Mouse (Mus musculus): Measurements from ENCODE around the gene Myh7. TPM values are rescaled to one million over a fixed set of nuclear protein-coding genes. Genes with fewer than 3 reads are reported as not detected.
"Not testable (repeated sequence)": the region's sequence is repeated elsewhere in the genome, so short reads cannot be mapped to it uniquely, and the experiment has no call there.

Myh7 gene
- 21.5 and 33.1 TPM in 2 replicates for polyA plus RNA-seq (2015; fragmentation: Nextera tagmentation; extraction: Ambion mirVana)

DNA sequence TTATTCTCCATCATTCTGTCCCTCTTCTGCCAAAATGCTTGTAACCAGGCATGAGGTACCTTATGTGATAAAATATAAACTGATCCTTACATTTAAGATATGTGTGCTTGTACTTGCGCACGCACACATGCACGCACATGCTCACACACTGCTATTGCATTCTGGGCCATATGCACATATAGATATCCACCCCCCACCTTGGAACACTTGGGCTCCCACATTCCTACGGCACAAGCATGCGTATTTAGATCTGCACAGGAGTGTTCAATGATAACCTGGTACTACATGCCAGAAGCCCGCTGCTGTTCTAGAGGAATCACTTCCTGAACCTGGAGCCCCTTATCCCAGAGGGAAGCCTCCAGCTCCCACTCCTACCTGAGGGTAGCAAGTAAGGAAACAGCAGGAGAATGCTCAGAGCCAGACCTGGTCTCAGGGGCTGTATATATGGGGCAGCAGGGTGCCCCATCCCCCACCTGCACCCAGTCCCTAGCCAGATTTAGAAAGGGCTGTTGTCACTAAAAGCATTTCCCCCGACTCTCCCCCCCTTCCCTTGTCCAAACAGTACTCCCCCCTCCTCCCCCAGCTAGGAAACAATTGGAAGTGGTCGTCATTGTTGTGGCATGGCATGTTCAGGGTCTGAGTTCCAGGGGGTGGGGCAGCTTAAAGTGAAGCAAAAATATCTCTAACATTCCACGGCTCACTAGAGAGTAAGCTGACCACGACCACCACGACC, at the start of gene Myh7:
TSS of gene Myh7 (minus strand) at position 491 of the 733 bp plus-strand sequence.
- H3K27ac ChIP-seq (replicated peaks), result 0 out of 2 replicates have a peak within 1 kb of the TSS, but pooled peaks have one; percentile 41
- WGBS, result 49% methylated on average over 11 of the region's 11 CpGs
- H3K4me1 ChIP-seq, result peaks cover 17% of the 10 kb centered on the region
- no peak within 1 kb of the TSS for H3K4me2 ChIP-seq (replicated peaks)
- no peak within 1 kb of the TSS for H3K9ac ChIP-seq
- H3K36me3 ChIP-seq, result no peaks in the 10 kb centered on the region
- no peak for ATAC-seq (ENCODE audit: insufficient number of reproducible peaks, low FRiP score, low TSS enrichment, low read depth)
- no peaks in the 10 kb centered on the region for H3K9me3 ChIP-seq (replicated peaks)
- no peak within 1 kb of the TSS for H3K4me3 ChIP-seq (replicated peaks)
- H3K27me3 ChIP-seq, result no peaks in the 10 kb centered on the region

DNA sequence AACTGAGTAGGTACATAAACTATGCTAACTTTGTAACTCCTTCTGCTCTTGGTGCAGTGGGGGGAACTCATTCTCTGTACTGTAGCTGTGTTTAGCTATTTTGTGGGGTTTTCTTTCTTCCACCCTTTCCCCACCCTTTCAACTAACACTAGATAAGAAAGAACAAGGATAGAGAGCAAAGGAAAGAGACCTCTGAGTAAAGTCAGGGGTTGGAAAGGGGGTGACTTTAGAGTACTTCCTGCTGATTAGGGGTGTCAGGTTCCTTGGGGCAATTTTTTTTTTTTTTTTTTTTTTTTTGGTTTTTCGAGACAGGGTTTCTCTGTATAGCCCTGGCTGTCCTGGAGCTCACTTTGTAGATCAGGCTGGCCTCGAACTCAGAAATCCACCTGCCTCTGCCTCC, 49.3 kb upstream of the Myh7 start:
- H3K4me2 ChIP-seq (replicated peaks); ATAC-seq (ENCODE audit: insufficient number of reproducible peaks, low FRiP score, low TSS enrichment, low read depth); H3K4me1 ChIP-seq; H3K36me3 ChIP-seq; H3K9me3 ChIP-seq (replicated peaks); H3K27ac ChIP-seq (replicated peaks); H3K9ac ChIP-seq; H3K4me3 ChIP-seq (replicated peaks); H3K27me3 ChIP-seq: not testable (repeated sequence)
- whole genome bisulfite sequencing, result 100% methylated on average over 1 of the region's 2 CpGs

DNA sequence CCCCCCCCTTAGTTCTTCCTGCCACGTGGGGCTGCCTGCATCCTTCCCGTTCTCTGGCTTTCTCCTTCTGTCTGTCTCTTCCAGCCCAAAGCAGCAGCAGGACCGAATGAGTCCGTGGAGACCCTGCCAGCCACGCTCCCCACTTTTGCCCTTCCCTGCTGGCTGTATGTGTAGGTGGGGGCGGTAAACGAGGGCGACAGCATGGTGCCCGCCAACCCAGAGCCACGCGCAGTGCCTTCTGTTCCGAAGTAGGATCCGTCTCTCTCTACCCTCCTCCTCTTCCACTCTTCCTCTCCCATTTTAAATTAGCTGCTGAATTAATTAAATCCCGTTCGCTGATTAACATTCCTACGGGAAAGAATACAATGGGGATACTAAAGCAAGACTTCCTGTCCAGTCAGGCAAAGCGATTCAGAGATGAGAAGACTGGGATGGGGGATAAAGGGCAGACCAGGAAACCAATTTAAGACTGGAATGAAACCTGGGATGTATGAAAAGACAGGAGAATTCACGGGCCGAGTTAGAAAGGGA, 38.3 kb upstream of the Myh7 start:
- Histone ChIP-seq H3K9ac (no peak overlapping the region), H3K27ac (replicated peaks) (no peak overlapping the region), H3K4me1 (peaks cover 13% of the 10 kb centered on the region), H3K4me2 (replicated peaks) (no peak overlapping the region), H3K9me3 (replicated peaks) (no peaks in the 10 kb centered on the region), H3K27me3 (no peaks in the 10 kb centered on the region), H3K36me3 (no peaks in the 10 kb centered on the region), H3K4me3 (replicated peaks) (no peak overlapping the region)
- no peak for ATAC-seq (ENCODE audit: insufficient number of reproducible peaks, low FRiP score, low TSS enrichment, low read depth)
- WGBS, result 40% methylated on average over 19 of the region's 19 CpGs

DNA sequence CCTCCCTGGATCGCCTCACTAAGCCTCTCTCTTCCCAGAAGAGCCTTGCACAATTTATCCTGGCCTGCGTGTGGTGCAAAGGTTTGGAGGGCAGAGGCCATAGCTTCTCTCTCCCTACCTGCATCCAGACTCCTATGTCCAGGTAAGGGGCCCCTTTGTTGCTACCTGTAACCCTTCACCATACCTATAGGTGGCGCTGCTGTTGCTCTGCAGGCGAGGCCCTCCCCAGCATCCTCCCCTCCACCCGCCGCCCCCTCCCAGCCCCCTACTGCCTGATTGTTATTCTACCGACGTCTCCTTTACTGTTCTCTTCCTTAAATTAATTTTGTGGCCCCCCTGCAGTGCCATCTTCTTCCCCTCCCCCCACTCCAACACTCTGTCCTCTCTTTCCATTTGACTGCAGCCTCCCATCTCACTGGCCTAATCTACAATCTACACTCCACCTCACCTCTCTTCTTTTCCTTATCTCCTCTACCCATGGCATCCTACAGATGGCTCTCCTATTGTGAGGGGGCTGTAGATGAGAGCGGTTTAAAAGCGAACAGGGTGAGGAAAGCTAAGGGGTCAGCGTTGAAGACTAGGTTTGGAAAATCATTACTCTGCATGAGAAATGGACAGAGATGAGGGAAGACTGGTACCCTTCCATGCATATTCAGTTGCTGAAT, 34.7 kb upstream of the Myh7 start:
- WGBS, result 14% methylated on average over 11 of the region's 11 CpGs
- no peaks in the 10 kb centered on the region for H3K9me3 ChIP-seq (replicated peaks)
- no peak for ATAC-seq (ENCODE audit: insufficient number of reproducible peaks, low FRiP score, low TSS enrichment, low read depth)
- peaks cover 14% of the 10 kb centered on the region for H3K4me1 ChIP-seq
- no peak overlapping the region for H3K9ac ChIP-seq
- no peaks in the 10 kb centered on the region for H3K27me3 ChIP-seq
- peaks cover 14% of the 10 kb centered on the region for H3K36me3 ChIP-seq
- H3K27ac ChIP-seq (replicated peaks), result no peak overlapping the region
- H3K4me2 ChIP-seq (replicated peaks), result no peak overlapping the region
- H3K4me3 ChIP-seq (replicated peaks), result no peak overlapping the region

DNA sequence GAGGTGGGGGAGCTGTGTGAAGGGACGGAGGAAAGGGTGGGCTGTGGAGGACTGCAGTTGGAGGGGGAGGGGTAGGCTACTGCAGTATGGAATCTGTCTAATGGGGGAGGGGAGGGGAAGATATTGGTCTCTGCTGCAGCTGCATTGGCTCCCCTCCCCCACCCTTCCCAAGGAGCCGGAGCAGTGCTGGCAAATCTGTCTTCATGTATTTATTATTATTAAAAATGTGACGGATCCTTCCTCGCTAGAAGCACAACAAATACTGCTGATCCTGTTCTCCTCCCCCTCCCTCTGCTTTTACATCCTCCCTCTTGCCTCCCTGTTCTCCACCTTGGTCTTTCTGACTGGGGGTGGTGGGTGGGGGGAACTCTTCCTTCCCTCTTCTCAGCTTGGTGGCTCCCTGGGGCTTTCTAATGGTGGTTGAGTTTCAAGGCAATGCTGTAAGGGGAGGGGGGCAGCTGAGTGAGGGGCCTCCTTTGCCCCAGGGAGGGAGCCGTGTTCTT, 34.0 kb upstream of the Myh7 start:
- WGBS, result 2% methylated on average over 5 of the region's 5 CpGs
- Histone ChIP-seq H3K9me3 (replicated peaks) (no peaks in the 10 kb centered on the region), H3K9ac (no peak overlapping the region), H3K4me3 (replicated peaks) (no peak overlapping the region), H3K27ac (replicated peaks) (no peak overlapping the region), H3K4me2 (replicated peaks) (no peak overlapping the region), H3K27me3 (no peaks in the 10 kb centered on the region), H3K36me3 (peaks cover 21% of the 10 kb centered on the region), H3K4me1 (peaks cover 14% of the 10 kb centered on the region)
- ATAC-seq (ENCODE audit: insufficient number of reproducible peaks, low FRiP score, low TSS enrichment, low read depth), result no peak

DNA sequence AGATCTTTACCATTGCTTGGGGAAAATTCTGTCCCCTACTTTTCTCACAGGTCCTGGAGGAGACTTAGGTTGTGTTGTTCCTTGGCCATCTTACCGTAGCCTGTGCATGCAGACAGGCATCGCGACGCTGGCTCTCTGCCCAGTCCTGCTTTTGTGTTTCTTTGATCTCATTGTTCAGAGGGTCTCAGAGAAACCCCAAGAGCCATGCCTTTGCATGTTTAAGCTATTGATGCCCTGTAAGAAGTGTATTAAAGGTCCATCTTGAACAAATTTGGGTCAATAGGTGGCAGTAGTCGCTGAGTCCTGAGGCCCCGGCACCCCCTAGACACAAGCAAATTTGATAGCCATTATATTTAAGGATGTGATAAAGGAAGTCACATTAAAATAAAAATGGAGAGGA, 33.2 kb upstream of the Myh7 start:
- Histone ChIP-seq H3K27me3 (no peaks in the 10 kb centered on the region), H3K9me3 (replicated peaks) (no peaks in the 10 kb centered on the region), H3K4me1 (peaks cover 14% of the 10 kb centered on the region), H3K36me3 (peaks cover 28% of the 10 kb centered on the region), H3K4me2 (replicated peaks) (no peak overlapping the region), H3K27ac (replicated peaks) (no peak overlapping the region), H3K9ac (no peak overlapping the region), H3K4me3 (replicated peaks) (no peak overlapping the region)
- ATAC-seq (ENCODE audit: insufficient number of reproducible peaks, low FRiP score, low TSS enrichment, low read depth), result no peak
- 10% methylated on average over 6 of the region's 6 CpGs for WGBS

DNA sequence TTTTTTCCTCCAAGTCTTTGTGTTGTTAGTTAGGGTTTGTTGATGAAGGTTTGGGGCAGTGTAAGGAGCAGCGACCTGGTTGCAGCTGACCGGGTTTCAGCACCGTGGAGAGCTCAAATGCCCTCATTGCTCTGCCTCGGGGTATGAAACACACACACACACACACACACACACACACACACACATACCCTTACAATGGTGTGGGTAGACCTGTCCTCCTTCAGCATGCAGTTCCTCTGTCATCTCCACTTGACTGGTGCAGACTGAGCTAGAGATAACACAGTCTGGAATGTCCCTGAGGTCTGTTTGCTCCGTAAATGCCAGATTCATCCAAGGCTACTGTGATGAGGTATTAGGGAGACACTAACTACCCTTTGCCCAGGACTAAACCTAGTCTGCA, 32.8 kb upstream of the Myh7 start:
- H3K27me3 ChIP-seq, result no peaks in the 10 kb centered on the region
- ATAC-seq (ENCODE audit: insufficient number of reproducible peaks, low FRiP score, low TSS enrichment, low read depth), result no peak
- H3K4me2 ChIP-seq (replicated peaks), result no peak overlapping the region
- H3K9me3 ChIP-seq (replicated peaks), result no peaks in the 10 kb centered on the region
- peaks cover 14% of the 10 kb centered on the region for H3K4me1 ChIP-seq
- H3K27ac ChIP-seq (replicated peaks), result no peak overlapping the region
- no peak overlapping the region for H3K9ac ChIP-seq
- H3K36me3 ChIP-seq, result peaks cover 32% of the 10 kb centered on the region
- 18% methylated on average over 5 of the region's 5 CpGs for WGBS
- no peak overlapping the region for H3K4me3 ChIP-seq (replicated peaks)

DNA sequence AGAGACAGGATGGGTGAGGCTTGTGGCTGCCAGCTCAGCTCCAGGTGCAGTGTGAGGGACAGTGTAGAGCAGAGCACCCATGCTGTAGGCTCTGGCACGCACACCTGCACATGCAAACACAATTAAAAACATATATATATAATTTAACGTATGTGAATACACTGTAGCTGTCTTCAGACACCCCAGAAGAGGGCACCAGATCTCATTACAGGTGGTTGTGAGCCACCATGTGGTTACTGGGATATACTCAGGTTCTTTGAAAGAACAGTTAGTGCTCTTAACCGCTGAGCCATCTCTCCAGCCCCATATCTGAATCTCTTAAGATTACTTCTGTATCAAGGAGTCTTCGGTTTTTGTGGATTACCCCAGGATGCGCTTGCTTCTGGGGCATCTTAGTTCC, 31.1 kb upstream of the Myh7 start:
- Histone ChIP-seq H3K4me2 (replicated peaks) (no peak overlapping the region), H3K4me3 (replicated peaks) (no peak overlapping the region), H3K9me3 (replicated peaks) (no peaks in the 10 kb centered on the region), H3K9ac (no peak overlapping the region), H3K36me3 (peaks cover 50% of the 10 kb centered on the region), H3K27ac (replicated peaks) (no peak overlapping the region), H3K27me3 (no peaks in the 10 kb centered on the region), H3K4me1 (peaks cover 14% of the 10 kb centered on the region)
- 75% methylated on average over 5 of the region's 5 CpGs for WGBS
- no peak for ATAC-seq (ENCODE audit: insufficient number of reproducible peaks, low FRiP score, low TSS enrichment, low read depth)

DNA sequence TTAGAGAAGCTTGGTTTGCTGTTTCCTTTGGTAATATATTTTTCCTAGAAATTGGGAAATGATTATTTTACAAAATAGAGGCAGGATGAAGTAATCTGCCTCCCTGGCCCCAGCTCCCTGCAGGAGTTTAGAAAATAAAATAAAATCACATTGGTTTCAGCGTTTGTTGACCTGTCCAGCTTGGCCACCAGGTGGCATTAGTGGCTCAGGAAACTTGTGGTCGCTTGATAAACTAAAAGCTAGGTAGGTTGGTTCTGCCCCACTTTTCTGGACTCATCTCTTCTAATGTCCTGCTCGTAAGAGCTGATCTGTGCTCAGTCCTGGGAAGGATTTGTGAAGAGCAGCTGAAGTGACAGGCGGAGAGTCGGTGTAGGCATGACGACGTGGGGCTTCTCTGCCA, 29.8 kb upstream of the Myh7 start:
- no peak for ATAC-seq (ENCODE audit: insufficient number of reproducible peaks, low FRiP score, low TSS enrichment, low read depth)
- H3K27ac ChIP-seq (replicated peaks), result no peak overlapping the region
- H3K27me3 ChIP-seq, result no peaks in the 10 kb centered on the region
- 63% methylated on average over 7 of the region's 7 CpGs for WGBS
- H3K4me3 ChIP-seq (replicated peaks), result no peak overlapping the region
- no peaks in the 10 kb centered on the region for H3K9me3 ChIP-seq (replicated peaks)
- H3K36me3 ChIP-seq, result peaks cover 56% of the 10 kb centered on the region
- no peak overlapping the region for H3K9ac ChIP-seq
- no peak overlapping the region for H3K4me2 ChIP-seq (replicated peaks)
- H3K4me1 ChIP-seq, result peaks cover 14% of the 10 kb centered on the region

DNA sequence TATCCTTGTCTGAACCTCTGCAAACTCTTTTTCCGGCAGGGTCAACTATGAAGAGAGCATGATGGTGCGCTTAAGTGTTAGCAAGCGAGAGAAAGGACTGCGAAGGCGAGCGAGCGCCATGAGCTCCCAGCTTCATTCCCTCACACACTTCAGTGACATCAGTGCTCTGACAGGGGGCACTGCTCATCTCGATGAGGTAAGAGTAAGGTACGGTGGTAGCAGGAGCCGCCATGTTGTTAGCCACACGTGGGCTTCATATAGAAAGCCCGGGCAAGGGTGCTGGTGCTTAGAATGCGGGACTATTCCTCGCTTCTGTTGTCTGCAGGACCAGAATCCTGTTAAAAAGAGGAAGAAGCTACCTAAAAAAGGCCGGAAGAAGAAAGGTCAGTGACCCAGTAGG, 28.6 kb upstream of the Myh7 start:
- no peak overlapping the region for H3K4me2 ChIP-seq (replicated peaks)
- no peak overlapping the region for H3K4me3 ChIP-seq (replicated peaks)
- H3K27me3 ChIP-seq, result no peaks in the 10 kb centered on the region
- no peak overlapping the region for H3K27ac ChIP-seq (replicated peaks)
- ATAC-seq (ENCODE audit: insufficient number of reproducible peaks, low FRiP score, low TSS enrichment, low read depth), result no peak
- H3K9me3 ChIP-seq (replicated peaks), result no peaks in the 10 kb centered on the region
- H3K36me3 ChIP-seq, result peaks cover 58% of the 10 kb centered on the region
- H3K4me1 ChIP-seq, result 0 out of 2 replicates have a peak, but pooled peaks cover 4% of the 10 kb centered on the region
- WGBS, result 88% methylated on average over 15 of the region's 15 CpGs
- no peak overlapping the region for H3K9ac ChIP-seq

DNA sequence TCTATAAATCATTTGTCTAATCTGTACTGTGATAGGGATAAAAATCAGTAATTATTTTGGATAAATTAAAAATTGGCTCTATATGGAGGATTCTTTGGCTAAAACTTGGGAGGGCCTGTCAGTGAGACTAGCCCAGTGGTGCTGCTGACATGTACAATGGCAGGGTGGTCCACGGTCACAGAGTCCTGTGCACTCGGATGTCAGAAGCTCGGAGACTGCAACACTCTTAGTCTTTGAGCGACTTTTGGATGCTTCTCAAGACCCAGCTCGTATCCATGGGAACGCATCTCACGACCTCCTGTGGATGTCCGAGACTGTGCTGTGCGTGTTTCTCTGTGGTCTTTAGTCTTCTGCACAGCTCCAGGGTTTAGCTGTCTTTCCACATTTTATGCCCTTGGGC, 26.0 kb upstream of the Myh7 start:
- H3K4me2 ChIP-seq (replicated peaks), result no peak overlapping the region
- WGBS, result 84% methylated on average over 9 of the region's 9 CpGs
- no peak overlapping the region for H3K27ac ChIP-seq (replicated peaks)
- no peak overlapping the region for H3K4me3 ChIP-seq (replicated peaks)
- H3K27me3 ChIP-seq, result no peaks in the 10 kb centered on the region
- H3K36me3 ChIP-seq, result peaks cover 67% of the 10 kb centered on the region
- H3K9ac ChIP-seq, result no peak overlapping the region
- H3K4me1 ChIP-seq, result no peaks in the 10 kb centered on the region
- no peak for ATAC-seq (ENCODE audit: insufficient number of reproducible peaks, low FRiP score, low TSS enrichment, low read depth)
- H3K9me3 ChIP-seq (replicated peaks), result no peaks in the 10 kb centered on the region
